Mouse (Mus musculus) layer of hippocampus, adult 9-11 months (tissue): ENCODE results near the gene Klf11.
A peak's percentile ranks its signal among the peaks of the same experiment; 100 is the strongest.
"Not testable (repeated sequence)": the region's sequence is repeated elsewhere in the genome, so short reads cannot be mapped to it uniquely, and the experiment has no call there.

Experiments used
- DNase-seq: peaks from one replicate; pipeline ENCODE4 v3.0.0; 2022

The Klf11 gene

DNA sequence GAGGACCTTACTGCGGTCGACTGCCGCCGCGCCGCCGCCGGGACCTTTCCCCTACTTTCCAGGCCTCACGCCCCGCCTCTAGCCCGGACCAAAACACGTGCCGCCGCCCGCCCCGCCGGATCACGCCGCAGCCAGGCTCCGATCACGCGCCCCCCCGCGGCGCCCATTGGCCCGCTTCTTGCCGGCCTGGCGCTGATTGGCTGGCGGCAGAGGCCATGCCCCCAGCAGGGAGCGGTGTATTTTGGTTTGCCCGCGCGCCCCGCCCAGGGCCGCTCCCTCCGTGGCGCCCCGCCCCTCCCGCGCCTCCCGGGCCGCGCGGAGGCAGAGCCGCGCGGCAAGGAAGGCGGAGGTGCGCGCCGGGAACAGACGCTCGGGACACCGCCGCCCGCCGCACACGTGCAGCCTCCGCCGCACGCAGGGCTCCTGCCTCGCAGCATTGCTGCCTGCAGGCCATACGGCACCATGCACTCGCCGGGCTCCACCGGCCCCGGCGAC is at the start of gene Klf11:
Klf11 (plus strand) TSS at position 212 of the 495 bp plus-strand sequence.
- peak; percentile 96 for DNase-seq

DNA sequence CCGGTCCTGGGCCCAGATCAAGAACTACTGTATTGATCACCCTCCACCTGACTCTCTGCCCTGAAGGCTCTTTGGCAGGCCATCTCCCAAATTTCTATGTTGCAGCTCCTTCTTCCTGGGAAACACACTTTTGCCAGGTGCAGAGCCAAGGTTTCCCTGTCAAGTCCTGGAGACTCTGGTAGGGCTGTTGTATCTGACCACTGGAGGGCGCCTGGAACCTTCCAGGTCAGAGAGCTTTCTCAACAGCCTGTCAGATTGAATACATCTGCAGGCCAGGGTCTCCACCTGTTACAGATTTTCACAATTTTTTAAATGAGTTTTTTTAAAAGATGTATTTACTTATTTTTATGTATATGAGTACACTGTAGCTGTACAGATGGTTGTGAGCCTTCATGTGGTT is 47.8 kb upstream of the Klf11 start:
- DNase-seq, result peak; percentile 38

DNA sequence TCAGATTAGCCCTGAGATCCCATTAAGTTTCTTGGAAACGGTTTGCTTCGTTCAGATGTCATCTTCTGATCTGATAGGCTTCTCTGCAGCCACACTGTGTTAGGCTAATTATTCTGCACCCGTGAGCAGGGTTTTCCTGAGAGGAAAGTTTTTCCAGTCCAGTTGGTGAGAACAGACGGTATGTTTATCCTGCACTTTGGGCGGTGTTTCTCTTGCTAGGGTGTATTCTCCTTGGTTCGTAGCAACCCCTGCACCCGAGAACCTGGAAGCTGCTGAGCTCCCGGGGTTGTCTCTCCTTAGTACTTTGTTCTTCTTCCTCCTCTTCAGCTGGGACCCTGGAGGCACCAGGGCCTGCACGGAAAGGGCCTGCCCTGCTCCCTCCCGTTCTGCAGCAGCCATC is 44.9 kb upstream of the Klf11 start:
- DNase-seq, result no peak

DNA sequence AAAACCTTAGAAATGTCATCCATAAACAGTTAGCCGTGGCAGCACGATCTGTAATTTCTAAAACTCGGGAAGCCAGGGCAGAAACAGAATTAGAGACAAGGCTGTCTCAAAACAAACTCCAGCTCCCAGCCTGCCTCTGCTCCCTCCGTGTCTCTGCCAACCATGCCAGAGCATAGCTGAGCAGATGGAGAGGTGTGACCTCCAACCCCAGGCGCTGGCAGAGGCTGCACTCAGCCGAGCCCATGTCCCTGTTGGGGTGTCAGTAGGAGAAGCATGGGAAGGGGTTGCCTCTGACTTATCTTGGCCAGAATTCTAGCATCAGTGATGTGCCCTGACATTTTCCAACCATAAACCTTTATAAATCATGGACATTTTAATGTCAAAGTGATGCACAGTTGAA is 38.5 kb upstream of the Klf11 start:
- no peak for DNase-seq

DNA sequence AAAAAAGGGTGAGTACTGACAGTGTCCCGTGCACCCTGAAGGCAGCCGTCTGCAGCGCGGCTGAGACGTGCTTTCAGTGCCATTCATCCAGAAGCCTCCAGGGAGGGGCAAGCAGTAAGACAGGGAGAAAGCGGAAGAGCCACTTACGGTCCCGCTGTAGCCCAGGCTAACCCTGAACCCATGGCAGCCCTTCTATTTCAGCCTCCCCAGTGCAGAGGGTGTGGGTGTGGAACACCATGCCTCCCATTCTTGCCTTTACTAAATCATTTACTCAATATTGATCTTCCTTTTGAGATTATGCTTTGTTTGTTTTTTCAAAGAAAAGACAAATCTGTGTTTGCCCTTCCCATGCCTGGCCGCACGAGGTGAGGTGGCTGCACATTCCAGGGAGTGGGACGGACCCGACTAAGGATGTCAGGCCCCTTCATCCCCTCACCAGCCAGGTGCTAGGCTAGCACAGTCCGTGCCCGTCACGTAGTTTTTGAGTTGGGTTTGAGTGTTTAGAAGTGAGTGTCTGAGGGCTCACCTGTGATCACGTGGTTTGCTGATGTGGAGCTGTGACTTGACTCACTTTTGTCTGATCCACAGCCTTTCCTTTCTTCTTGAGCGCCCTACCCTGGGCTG is 36.5 kb upstream of the Klf11 start:
- no peak for DNase-seq

DNA sequence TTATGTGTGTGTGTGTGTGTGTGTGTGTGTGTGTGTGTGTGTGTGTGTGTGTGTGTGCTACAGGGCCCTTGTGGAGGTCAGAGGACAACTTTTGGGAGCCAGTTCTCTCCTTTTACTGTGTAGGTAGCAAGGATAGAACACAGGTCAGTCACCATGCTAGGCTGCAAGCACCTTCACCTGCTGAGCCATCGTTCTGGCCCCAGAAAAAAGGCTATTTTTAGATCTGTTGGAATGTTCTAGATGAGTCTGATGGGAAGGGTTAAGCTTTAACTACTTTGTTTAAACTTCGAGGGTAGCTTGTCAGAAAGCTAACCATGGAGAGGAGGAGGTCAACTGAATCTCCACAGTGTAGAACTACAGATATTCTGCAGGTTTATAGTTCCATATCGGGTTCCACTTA is 35.9 kb upstream of the Klf11 start:
- DNase-seq, result no peak

DNA sequence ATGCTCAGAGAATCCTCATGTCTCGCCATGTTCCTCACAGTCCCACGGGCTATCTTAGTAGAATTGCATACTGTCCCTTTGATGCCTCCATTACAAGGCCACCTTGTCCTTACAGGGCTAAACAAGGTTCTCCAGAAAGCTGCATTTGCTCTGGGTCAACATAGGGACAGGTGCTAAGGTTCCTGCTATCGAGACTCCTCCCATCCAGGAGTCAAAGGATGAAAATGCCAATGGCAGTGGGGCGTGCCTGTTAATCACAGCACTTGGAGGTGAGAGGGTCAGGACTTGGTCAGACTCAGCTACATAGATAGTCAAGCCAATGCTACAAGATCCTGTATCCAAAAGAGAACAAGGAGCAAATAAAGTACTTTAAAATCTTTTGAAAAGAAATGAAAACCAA is 31.6 kb upstream of the Klf11 start:
- DNase-seq, result no peak

DNA sequence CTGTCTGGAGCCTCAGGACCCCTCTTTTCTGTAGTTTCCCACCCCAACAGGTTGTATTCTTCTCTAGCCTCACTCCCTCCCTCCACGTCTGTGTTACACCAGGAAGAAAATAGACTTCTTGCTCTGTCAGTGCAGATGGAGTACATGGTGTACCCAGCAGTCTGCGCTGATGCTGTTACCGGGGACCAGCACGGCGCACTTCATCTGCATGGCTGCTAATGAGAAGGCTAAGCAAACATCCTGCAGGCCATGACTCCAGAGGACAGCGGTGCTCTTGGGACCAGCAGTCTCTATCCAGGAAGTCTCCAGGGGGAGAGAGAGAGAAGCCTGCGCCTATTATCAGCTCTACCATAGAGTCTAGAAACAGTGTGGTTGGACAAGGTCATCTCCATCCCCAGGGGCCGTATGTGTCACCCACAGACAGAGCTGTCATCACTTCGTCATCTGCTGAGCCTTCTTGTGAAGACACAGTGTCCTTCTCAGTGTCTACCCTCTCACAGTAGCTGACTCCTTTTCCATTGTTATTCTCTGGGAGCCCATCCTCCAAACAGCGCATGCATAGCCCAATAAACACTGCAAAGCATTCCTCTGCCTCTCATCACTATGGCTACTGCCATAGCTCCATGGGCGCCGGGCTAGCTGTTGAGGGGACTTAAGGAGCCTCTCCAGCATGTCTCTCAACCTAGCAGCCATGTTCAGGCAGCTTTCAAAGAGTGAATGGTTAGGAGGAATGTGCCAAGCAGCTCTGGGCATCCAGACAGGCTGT is 27.4 kb upstream of the Klf11 start:
- no peak for DNase-seq

DNA sequence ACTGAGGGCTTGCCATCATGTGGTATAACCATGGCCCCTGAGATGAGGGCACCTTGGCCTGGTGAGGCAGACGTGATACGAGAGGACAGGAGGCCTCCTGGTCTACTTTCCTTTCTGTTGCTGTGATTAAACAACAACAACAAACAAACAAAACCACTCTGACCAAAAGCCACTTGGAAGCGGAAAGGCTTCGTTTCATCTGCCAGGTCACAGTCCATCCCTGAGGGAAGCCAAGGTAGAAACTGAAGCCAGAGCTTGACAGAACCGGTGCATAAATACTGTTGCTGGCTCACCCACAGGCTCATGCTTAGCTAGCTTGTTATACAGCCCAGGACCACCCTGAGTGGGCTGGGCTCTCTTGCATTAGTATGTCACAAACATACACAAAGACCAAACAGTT is 24.7 kb upstream of the Klf11 start:
- DNase-seq, result no peak

DNA sequence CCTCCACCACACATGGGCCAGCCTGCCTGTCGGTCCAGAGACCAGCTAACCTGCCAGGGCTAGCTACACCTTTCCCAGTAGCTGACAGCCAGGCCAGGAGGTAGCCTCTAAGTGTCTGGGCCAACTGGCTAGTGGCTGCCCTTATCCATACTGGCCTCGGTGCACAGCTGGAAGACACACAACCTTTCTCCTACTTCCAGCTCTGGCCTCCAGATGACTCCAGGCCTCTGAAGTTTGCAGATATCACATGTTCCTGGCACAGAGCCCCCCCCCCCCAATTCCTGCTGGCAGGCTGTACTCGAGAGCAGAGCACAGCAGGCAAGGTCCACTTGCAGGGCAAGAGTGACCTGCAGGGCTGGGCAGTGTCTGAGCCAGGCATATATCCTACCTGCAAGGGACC is 23.9 kb upstream of the Klf11 start:
- DNase-seq, result no peak

DNA sequence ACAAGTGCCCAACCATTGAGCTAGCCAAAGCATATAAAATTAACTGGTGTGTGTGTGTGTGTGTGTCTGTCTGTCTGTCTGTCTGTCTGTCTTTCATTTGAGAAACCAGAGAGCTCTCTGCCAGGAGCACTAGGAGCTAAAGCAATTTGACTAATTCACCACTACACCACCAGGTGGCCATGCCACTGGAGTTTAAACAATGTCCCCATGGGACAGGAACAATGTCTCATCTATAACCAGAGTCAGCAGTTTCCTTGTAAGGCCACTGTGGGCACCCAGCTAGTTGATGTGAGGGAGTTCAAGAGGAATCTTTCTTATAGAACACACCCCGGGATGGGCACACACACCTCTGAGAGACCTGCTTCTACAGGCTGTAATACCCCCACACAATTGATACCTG is 20.9 kb upstream of the Klf11 start:
- no peak for DNase-seq

DNA sequence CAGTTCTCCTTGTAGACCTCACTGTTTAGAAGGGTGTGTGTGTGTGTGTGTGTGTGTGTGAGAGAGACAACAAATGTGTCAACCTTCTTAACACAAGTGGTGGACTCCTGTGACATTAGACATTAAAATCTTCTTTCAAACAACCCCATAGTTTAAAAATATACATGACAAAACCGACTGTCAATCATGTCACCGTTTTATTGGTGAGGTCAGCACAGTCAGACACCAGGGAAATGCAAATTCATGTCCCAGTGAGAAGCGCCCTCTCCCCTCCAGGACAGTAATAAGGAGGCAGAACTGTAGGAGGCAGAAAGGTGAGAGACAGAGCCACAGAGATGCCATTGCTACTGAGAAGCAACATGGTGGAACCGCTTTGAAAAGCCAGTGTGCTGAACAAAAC is 18.7 kb upstream of the Klf11 start:
- DNase-seq, result no peak

DNA sequence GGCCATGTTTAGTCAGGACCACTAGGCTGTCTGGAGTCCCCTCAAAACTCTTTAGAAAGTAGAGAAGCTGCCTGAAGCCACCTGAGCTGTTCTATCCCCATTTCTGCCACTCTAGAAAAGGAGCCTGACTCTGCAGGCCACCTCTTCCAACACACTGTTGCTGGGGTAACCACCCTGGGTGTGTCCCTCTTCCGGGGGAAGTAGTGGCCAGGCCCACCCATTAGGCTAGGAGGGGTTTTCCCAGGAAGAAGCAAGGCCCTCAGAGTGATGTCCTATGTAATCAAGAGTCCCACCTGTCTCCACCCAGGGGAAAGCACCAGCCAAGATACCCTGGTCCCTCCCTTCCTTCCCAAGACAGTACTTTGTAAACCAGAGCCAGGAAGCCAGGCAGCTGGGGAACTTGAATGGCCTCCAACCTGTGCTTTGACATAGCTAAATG is 17.3 kb upstream of the Klf11 start:
- DNase-seq, result no peak

DNA sequence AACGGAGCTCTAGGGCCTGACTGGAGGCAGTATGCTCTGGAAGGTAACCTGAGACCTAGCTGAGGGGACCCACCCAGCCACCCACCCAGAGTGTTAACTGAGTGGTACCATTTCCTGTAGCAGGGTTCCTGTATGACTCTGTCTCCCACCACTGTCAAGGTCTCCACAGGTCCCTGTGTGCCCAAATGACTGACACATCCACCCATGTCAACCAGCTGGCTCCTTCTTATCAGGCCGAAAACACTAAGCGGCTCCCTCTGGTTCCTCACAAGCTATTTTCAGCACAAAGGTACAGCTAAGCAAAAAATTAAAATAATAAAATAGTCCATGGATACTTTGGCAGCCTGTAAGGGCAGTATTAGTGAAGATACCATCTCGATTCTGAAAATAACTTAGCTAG is 16.9 kb upstream of the Klf11 start:
- no peak for DNase-seq

DNA sequence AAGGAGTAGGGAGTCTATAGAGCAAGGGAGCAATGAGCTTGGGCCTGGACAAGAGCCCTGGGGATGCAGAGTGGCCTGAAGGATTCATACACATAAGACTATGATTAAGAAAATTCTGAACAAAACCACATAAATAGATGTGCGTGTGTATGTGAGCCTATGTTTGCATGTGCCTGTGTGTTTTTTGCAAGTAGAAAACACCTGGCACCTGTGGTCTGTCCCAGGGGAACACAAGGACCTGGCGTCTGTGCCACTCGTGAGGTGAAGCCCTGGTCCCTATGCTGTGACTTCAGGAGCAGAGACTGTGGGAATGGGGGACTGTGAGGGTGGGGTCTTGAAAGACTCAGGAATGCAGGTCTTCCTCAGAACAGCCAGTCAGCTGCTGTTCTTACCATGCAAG is 16.4 kb upstream of the Klf11 start:
- DNase-seq, result no peak

DNA sequence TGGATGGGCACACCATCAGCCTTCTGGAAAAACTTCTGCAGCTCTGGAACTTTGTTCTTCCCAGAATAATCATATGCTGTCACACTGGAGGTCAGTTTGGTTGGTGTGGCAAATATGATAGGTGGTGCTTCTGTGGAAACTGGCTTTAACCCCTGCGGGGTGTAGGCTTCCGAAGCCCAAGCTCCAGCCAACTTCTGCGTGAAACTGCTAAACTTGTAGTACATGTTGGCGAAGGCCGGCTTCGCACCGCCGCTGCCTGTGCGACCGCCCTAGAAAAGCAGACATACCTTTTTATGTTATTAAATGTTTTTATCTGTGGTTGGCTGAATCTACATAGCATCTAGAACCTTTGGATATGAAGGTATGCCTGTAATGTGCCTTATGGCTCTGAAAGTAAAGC is 12.3 kb upstream of the Klf11 start:
- DNase-seq, result not testable (repeated sequence)

DNA sequence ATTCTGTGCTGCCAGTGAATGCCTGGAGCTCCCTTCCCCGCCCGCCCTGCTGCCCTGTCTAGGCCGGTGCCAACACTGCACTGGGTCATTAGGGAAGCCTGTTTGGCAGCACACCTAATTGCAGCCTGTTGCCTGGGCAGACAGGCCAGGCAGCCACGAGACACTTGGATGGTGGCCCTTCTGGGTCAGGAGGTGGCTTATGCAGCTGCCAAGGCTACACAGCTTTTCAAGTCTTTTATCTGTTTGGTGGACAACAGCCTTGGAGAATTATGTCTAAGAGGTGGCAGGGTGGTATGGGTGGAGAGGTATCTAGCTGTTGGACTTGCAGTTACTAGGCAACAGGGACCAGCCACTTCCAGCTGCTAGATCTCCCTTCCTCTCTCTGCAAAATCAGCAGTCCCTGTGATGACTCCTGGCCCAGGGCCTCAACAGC is 8.7 kb upstream of the Klf11 start:
- peak; percentile 70 for DNase-seq

DNA sequence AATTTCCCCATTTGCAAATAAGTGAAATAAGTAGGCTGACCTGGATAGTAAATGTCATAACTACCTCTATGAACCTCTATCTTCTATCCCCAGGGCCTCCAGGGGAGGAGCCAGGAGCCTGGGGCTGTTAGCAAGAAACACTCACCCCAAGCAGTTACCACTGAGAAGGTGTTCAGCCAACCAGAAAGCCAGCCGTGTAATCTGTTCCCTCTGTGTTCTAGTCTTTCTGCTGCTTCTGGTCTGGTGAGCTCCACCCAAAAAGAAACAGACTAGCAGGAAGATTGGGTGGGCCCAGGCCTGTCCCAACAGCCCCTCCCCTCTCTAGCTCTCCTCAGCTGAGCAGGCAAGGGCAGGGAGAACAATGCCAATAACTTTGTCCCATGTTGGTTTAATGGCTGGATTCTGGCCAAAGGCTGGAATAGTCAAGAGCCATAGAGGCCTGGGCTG is 6.9 kb upstream of the Klf11 start:
- DNase-seq, result no peak

DNA sequence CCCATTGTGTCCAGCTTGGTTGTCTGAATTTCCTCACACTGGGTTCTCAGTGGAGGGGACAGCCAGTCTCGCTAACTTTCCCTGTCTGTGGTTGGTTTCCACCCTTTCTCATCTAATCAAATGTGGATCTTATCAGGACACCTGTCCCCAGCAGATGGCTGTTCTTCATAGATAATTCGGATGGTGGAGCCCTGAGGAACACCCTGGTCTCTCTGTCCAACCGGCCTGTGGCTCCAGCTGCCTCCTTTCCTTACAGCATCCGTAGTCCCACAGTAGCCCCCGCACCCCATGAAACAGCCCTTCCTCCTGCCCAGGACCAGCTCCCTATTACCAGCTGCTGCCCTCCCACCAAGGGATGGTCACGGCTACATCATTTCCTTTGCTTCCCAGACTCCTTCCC is 5.2 kb upstream of the Klf11 start:
- DNase-seq, result no peak

DNA sequence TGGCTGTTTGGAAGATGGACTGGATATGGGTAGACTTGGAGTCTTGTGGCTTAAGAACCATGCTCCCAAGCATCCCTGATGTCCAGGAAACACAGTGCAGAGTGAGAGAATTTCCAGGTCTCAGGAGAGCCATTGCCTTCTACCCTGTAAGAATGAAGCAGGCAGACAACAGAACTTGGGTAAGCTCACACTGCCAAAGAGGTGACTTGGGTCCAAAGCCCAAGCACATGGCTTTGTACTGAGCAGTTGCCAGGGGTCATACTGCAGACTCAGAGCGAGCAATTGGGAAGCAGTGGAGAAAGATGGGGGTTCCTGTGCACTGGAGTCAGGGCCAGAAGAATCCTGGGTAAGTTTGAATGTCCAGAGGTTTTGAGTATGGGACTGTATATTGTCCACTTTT is 3.0 kb upstream of the Klf11 start:
- no peak for DNase-seq

DNA sequence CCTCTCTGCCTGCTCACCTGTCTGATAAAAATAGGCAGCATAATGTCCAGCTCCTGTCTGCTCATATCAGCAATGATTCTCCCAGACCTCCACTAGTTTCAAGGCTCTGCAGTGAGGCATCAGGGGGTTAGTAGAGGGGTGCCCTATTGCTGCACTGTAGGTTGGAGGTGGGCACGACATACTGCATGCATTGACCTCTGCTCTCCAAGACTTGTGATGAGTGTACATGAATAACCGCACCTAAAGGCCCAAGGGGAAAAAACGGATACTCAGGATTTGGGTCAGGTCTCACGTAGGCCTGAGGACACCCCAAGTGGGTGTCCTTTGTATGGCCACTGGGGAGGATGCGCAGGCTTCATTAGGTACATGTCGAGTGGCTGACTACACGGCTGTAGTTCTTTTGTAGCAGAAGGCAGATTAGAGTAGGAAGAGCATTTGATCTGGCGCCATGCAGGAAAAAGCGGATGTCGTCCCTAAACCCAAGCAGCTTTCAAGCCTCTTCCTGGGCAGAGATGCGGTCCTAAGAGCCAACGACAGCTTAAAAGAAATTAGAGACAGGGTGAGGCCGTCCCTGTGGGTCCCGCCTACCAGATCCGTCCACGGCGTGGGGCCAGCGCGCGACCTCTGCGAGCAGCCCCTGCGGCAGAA is 535 bp upstream of the Klf11 start:
- peak; percentile 15 for DNase-seq

DNA sequence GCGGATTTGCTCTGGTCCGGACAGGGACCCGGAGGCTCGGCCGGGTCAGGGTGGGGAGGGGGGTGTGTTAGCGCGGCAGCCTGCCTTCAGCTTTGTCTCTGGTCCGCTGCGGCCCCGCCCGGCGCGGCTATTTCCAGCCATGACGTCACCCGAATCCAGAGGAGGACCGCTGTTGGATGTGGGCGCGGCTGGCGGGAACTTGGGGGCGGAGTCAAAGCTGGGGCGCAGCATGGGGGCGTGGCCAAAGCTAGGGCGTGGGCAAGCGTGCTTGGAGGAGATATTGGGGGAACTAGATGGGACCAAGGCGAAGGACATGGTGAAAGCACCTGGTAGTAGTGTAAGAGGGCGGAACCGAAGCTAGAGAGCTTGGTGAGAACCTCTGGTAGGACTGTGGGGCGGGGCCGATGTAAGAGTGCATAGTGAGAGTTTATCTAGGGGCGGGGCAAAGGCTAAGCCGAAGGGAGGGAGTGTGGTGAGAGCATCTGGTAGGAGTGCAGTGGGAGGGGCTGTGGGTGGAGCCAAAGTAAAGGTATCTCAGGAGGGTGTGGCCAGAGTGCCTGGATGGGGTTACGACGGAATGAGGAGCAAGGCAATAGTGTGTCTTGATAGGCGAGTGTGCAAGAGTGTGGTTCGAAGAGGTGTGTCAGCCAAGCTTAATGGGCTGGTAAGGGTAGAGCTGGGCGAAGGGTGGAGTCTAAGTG is 718 bp downstream of the Klf11 start:
- DNase-seq, result peak; percentile 96
